Mouse (Mus musculus): ENCODE results near the gene Spata21. TPM values are rescaled to one million over a fixed set of nuclear protein-coding genes. Genes with fewer than 3 reads are reported as not detected.
A peak's percentile ranks its signal among the peaks of the same experiment; 100 is the strongest.

The Spata21 gene
- polyA plus RNA-seq, 1 experiment from 2014 or later, result 0.20 TPM

DNA sequence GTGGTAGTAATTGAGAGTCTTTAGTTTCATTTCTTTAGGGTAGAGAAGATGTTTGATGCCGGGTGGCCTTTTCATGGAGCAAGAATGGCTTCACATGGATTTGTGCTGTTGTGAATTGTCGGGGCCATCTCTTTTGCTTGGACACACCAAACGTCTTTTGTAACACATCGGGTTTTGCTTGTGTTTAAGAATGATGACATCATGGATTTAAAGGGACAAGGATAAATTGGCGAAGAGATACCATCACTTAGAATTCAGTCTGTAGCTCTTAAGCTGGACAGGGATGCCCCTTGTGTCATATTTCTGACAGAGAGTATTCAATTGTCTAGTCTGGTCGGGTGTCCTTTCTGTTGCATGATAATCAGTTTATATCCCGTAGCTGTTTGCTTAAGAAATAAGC is 61.0 kb downstream of the Spata21 start:
- ATAC-seq (ENCODE audit: insufficient read depth) (no peak), DNase-seq (no peak)
- Histone ChIP-seq H3K27me3 (ENCODE audit: insufficient read depth, low read length) (no peaks in the 10 kb centered on the region), H3K4me3 (ENCODE audit: low read depth, low read length) (peak overlapping the region; percentile 94), H3K9me3 (ENCODE audit: low read depth, low read length) (no peaks in the 10 kb centered on the region), H3K9ac (peak overlapping the region; percentile 97), H3K4me2 (peak overlapping the region; percentile 83), H3K27ac (ENCODE audit: low read depth) (no peak overlapping the region), H3K4me1 (ENCODE audit: insufficient read depth) (peaks cover 12% of the 10 kb centered on the region; the same call in 1 of the 2 replicates), H3K36me3 (ENCODE audit: insufficient read depth) (no peaks in the 10 kb centered on the region)
- no peak for TF ChIP-seq CTCF (IDR thresholded peaks at IDR 0.05; ENCODE audit: low read depth)
- WGBS, result 22% methylated on average over 7 of the region's 7 CpGs

DNA sequence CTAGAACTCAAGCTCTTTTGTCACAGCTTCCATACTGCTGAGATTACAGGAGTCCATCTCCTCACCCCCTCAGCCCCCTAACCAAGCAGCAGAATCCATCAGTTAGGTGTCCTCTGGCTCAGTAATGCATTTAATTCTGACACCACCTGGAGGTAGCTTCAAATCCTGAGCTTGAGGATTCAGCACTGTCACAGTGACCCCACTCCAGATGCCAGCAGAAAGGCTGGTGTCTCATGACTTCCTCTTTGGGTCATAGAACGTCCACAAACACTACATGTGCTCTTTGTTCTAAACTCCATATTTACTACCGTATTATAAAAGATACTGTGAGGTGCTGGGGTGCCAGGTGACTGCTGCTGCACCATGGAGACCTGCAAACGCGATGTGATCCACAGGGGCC is 69.4 kb downstream of the Spata21 start:
- H3K4me2 ChIP-seq, result no peak overlapping the region
- no peak overlapping the region for H3K9ac ChIP-seq
- no peaks in the 10 kb centered on the region for H3K4me1 ChIP-seq (ENCODE audit: insufficient read depth)
- no peak overlapping the region for H3K27ac ChIP-seq (ENCODE audit: low read depth)
- H3K27me3 ChIP-seq (ENCODE audit: insufficient read depth, low read length), result no peaks in the 10 kb centered on the region
- no peak for TF ChIP-seq CTCF (IDR thresholded peaks at IDR 0.05; ENCODE audit: low read depth)
- no peak overlapping the region for H3K4me3 ChIP-seq (ENCODE audit: low read depth, low read length)
- DNase-seq (no peak), ATAC-seq (ENCODE audit: insufficient read depth) (no peak)
- H3K9me3 ChIP-seq (ENCODE audit: low read depth, low read length), result no peaks in the 10 kb centered on the region
- 67% methylated on average over 4 of the region's 4 CpGs for WGBS
- no peaks in the 10 kb centered on the region for H3K36me3 ChIP-seq (ENCODE audit: insufficient read depth)

DNA sequence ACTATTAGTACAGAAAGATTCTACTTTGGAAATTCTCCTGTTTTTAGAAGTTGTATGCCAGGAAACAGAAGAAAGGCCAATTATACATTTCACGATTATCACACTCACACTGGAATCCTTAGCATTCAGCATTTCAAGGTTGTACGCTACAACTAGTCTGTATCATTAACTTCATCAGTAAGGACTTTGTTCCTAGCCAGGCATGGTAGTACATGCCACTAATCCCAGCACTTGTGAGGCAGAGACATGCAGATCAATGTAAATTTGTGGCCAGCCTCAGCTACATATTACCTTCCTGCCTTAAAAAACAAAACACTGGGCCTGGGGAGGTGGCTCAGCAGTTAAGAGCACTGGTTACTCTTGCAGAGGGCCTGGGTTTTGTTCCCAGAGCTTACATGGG is 70.5 kb downstream of the Spata21 start:
- Histone ChIP-seq H3K4me2 (no peak overlapping the region), H3K27me3 (ENCODE audit: insufficient read depth, low read length) (no peaks in the 10 kb centered on the region), H3K9me3 (ENCODE audit: low read depth, low read length) (no peaks in the 10 kb centered on the region), H3K36me3 (ENCODE audit: insufficient read depth) (no peaks in the 10 kb centered on the region), H3K27ac (ENCODE audit: low read depth) (no peak overlapping the region), H3K4me3 (ENCODE audit: low read depth, low read length) (no peak overlapping the region), H3K9ac (no peak overlapping the region), H3K4me1 (ENCODE audit: insufficient read depth) (no peaks in the 10 kb centered on the region)
- WGBS, result 86% methylated on average over 2 of the region's 2 CpGs
- no peak for TF ChIP-seq CTCF (IDR thresholded peaks at IDR 0.05; ENCODE audit: low read depth)
- no peak for ATAC-seq (ENCODE audit: insufficient read depth)
- no peak for DNase-seq

DNA sequence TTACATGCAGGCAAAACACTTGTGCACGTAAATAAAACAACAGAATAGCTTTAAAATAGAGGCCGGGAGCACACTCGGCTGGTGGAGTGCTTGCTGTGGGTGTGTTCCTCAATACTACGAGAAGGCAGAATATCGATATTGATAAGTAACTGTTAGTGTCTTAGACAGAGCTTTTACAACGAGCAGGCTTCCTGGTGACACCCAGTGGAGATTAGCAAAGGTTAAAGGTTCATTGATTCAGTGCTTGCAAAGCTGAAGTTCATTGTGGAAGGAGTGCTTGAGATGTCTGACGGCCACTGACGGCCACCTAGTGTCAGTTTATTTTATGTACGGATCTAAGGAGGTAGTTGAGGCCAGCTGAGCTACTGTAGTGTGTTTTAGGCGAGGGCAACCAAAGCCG is 71.0 kb downstream of the Spata21 start:
- H3K27ac ChIP-seq (ENCODE audit: low read depth), result no peak overlapping the region
- no peak overlapping the region for H3K4me3 ChIP-seq (ENCODE audit: low read depth, low read length)
- DNase-seq (no peak), ATAC-seq (ENCODE audit: insufficient read depth) (no peak)
- H3K4me1 ChIP-seq (ENCODE audit: insufficient read depth), result no peaks in the 10 kb centered on the region
- H3K9ac ChIP-seq, result no peak overlapping the region
- no peaks in the 10 kb centered on the region for H3K36me3 ChIP-seq (ENCODE audit: insufficient read depth)
- H3K27me3 ChIP-seq (ENCODE audit: insufficient read depth, low read length), result no peaks in the 10 kb centered on the region
- no peak overlapping the region for H3K4me2 ChIP-seq
- TF ChIP-seq CTCF (IDR thresholded peaks at IDR 0.05; ENCODE audit: low read depth), result no peak
- WGBS, result 34% methylated on average over 11 of the region's 11 CpGs
- H3K9me3 ChIP-seq (ENCODE audit: low read depth, low read length), result no peaks in the 10 kb centered on the region

DNA sequence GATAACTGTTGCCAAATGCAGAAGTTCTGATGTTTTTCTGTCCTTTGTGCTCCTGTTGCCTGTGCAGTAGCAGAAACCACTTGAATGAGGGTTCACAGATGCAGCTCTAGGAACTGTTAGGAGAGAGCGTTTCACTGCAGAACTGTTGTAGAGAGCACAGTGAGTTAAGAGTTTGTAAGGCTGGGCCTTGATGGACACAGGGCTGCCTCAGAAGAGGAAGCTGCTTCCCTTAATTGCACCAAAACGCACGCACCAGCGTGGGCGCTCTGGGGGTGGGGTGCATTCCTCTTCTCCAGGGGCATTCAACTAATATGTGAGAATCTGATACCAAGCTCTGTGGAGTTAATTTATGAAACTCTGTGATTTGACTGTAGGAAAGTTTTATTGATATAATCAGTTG is 71.5 kb downstream of the Spata21 start:
- no peak overlapping the region for H3K27ac ChIP-seq (ENCODE audit: low read depth)
- H3K9me3 ChIP-seq (ENCODE audit: low read depth, low read length), result no peaks in the 10 kb centered on the region
- H3K4me3 ChIP-seq (ENCODE audit: low read depth, low read length), result no peak overlapping the region
- TF ChIP-seq CTCF (IDR thresholded peaks at IDR 0.05; ENCODE audit: low read depth), result no peak
- no peak for DNase-seq
- 45% methylated on average over 5 of the region's 5 CpGs for whole genome bisulfite sequencing
- no peaks in the 10 kb centered on the region for H3K27me3 ChIP-seq (ENCODE audit: insufficient read depth, low read length)
- no peak for ATAC-seq (ENCODE audit: insufficient read depth)
- H3K36me3 ChIP-seq (ENCODE audit: insufficient read depth), result no peaks in the 10 kb centered on the region
- H3K9ac ChIP-seq, result no peak overlapping the region
- H3K4me1 ChIP-seq (ENCODE audit: insufficient read depth), result no peaks in the 10 kb centered on the region
- no peak overlapping the region for H3K4me2 ChIP-seq

DNA sequence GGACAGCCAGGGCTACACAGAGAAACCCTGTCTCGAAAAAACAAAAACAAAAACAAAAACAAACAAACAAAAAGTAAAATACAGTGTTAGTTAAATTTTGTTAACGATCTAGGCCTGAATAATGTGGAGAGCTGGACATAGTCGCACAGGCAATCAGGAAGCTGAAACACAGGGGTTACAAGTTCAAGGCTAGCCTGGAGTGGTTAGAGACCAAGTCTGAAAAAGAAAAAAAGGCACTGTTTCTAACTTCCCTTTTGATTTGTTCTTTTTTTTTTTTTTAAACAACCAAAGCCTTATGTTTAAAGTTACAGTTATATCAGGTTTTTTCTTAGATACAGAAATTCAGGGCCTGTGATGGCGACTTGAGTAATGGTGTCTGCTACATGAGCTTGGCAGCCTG is 72.1 kb downstream of the Spata21 start:
- no peak for DNase-seq
- Histone ChIP-seq H3K4me3 (ENCODE audit: low read depth, low read length) (no peak overlapping the region), H3K4me1 (ENCODE audit: insufficient read depth) (no peaks in the 10 kb centered on the region), H3K27me3 (ENCODE audit: insufficient read depth, low read length) (no peaks in the 10 kb centered on the region), H3K27ac (ENCODE audit: low read depth) (no peak overlapping the region), H3K36me3 (ENCODE audit: insufficient read depth) (no peaks in the 10 kb centered on the region), H3K4me2 (no peak overlapping the region), H3K9ac (no peak overlapping the region), H3K9me3 (ENCODE audit: low read depth, low read length) (no peaks in the 10 kb centered on the region)
- WGBS, result 78% methylated on average over 4 of the region's 4 CpGs
- no peak for ATAC-seq (ENCODE audit: insufficient read depth)
- TF ChIP-seq CTCF (IDR thresholded peaks at IDR 0.05; ENCODE audit: low read depth), result no peak

DNA sequence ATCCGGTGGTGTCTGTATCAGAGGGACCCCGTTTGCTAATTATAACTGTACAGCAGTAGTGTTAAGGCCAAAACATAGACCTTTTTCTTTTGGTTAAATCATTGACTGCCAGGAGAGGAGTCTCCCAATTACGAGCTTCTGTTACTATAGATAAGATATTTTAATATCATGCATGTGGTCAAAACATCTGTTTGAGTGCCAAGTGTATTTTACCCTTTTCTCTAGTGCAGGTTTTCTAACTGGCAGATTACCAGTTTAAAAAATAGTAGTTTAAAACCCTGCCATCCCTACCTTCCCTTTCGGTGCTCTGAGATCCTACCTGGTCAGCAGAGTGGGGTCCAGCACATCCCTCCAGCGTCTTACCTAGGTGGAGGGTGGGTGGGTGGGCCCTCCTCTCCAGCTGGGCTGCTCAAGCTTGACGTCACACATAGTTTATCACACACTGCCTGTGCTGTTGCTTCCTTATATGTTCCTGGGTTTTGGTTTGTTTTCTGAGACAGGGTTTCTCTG is 73.6 kb downstream of the Spata21 start:
- no peak for ATAC-seq (ENCODE audit: insufficient read depth)
- no peaks in the 10 kb centered on the region for H3K27me3 ChIP-seq (ENCODE audit: insufficient read depth, low read length)
- H3K36me3 ChIP-seq (ENCODE audit: insufficient read depth), result no peaks in the 10 kb centered on the region
- no peak overlapping the region for H3K27ac ChIP-seq (ENCODE audit: low read depth)
- 81% methylated on average over 6 of the region's 6 CpGs for WGBS
- H3K4me3 ChIP-seq (ENCODE audit: low read depth, low read length), result no peak overlapping the region
- no peak overlapping the region for H3K9ac ChIP-seq
- H3K9me3 ChIP-seq (ENCODE audit: low read depth, low read length), result no peaks in the 10 kb centered on the region
- no peaks in the 10 kb centered on the region for H3K4me1 ChIP-seq (ENCODE audit: insufficient read depth)
- no peak for DNase-seq
- H3K4me2 ChIP-seq, result no peak overlapping the region
- no peak for TF ChIP-seq CTCF (IDR thresholded peaks at IDR 0.05; ENCODE audit: low read depth)

Other genes with a start within 250 kb of the Spata21 start
- 0.04 and 0.11 TPM in 2 replicates for gene Padi1, start 242.6 kb upstream of the Spata21 start, polyA plus RNA-seq (2014; fragmentation: Nextera tagmentation; extraction: Ambion mirVana)
- gene Padi2, start 182.0 kb upstream of the Spata21 start, polyA plus RNA-seq (2014; fragmentation: Nextera tagmentation; extraction: Ambion mirVana), result 1.1 and 1.8 TPM in 2 replicates
- gene Sdhb, start 127.1 kb upstream of the Spata21 start, polyA plus RNA-seq (2014; fragmentation: Nextera tagmentation; extraction: Ambion mirVana), result 382 and 392 TPM in 2 replicates
- gene Atp13a2, start 101.5 kb upstream of the Spata21 start, polyA plus RNA-seq (2014; fragmentation: Nextera tagmentation; extraction: Ambion mirVana), result 34.0 and 37.2 TPM in 2 replicates
- gene Mfap2, start 77.9 kb upstream of the Spata21 start, polyA plus RNA-seq (2014; fragmentation: Nextera tagmentation; extraction: Ambion mirVana), result 517 and 566 TPM in 2 replicates
- gene Crocc, start 27.8 kb upstream of the Spata21 start, polyA plus RNA-seq (2014; fragmentation: Nextera tagmentation; extraction: Ambion mirVana), result 7.4 and 9.8 TPM in 2 replicates
- gene Necap2, start 10.0 kb upstream of the Spata21 start, polyA plus RNA-seq (2014; fragmentation: Nextera tagmentation; extraction: Ambion mirVana), result 88.9 and 93.6 TPM in 2 replicates
- gene Szrd1, start 51.4 kb downstream of the Spata21 start, polyA plus RNA-seq (2014; fragmentation: Nextera tagmentation; extraction: Ambion mirVana), result 29.8 and 32.5 TPM in 2 replicates
- gene Fbxo42, start 59.6 kb downstream of the Spata21 start, polyA plus RNA-seq (2014; fragmentation: Nextera tagmentation; extraction: Ambion mirVana), result 28.1 and 28.6 TPM in 2 replicates
- 5.3 and 6.3 TPM in 2 replicates for gene Rsg1, start 125.6 kb downstream of the Spata21 start, polyA plus RNA-seq (2014; fragmentation: Nextera tagmentation; extraction: Ambion mirVana)
- 20.1 and 21.1 TPM in 2 replicates for gene Arhgef19, start 151.2 kb downstream of the Spata21 start, polyA plus RNA-seq (2014; fragmentation: Nextera tagmentation; extraction: Ambion mirVana)
- 6.9 and 7.6 TPM in 2 replicates for gene Epha2, start 212.9 kb downstream of the Spata21 start, polyA plus RNA-seq (2014; fragmentation: Nextera tagmentation; extraction: Ambion mirVana)